Mouse (Mus musculus) urinary bladder, adult 2 months (tissue): Measurements from ENCODE around the gene Zfp146. TPM values are rescaled to one million over a fixed set of nuclear protein-coding genes. Genes with fewer than 3 reads are reported as not detected.
"Not testable (repeated sequence)": the region's sequence is repeated elsewhere in the genome, so short reads cannot be mapped to it uniquely, and the experiment has no call there.

ENCODE experiments used
- DNase-seq: peaks from one replicate; pipeline ENCODE4 v3.0.0; 2022; ENCODE audit warnings: low spot score
- polyA plus RNA-seq: library from polyadenylated mRNA; depleted of rRNA; stranded (reverse); fragments of >200 nt; gene quantifications from 2 replicates; pipeline ENCODE4 v1.2.3, GENCODE M21; 2012; rRNA removed

Gene Zfp146
- polyA plus RNA-seq, 1 experiment: 50.1 TPM

GRCm38 (mm10) chr7:30122188-30122530, 47.4 kb downstream of the Zfp146 start:
- DNase-seq: no peak

DNA sequence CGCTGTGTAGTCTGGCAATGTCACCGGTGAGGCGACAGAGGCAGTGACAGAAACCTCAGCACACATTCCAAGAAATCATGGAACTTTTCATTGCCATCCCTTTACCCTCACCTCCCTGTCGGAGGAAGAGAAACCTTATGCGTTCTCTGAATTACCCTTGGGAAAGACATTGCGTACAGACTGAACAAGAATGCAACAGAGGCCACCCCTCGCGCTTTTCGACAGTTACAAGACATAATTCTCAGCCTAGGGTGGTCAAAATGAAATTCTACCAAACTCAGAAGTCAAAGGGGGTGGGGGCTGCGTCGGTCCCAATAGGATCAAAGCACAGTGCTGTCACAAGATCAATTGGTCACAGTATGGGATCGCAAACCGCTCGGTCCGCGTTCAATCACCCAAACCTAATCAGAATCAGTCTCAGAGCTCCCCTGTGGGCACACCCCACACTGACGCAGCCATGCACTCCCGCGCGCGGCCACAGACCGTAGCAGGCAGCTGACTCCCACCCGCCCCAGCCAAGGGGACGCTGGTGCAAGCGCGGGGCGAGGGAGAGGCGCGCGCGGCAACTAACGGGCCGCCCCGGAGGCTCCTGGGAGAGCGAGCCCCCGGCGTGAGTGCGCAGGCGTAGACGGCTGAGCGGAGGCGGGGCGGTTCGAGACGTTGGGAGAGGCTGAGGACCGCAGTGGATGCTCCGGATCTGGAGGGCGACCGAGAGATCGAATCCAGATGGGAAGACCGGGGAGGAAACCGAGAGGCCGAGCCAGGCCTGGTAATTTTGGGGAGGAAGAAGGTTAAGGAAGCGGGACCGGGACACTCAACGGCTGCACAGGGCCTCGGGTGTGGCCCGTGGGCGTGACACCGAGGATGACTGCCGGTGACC, 48.0 kb downstream of the Zfp146 start, which contains the start of gene Zfp382:
Zfp382 (plus strand) TSS at position 635 of the 880 bp plus-strand sequence.
- peak; percentile 73 for DNase-seq

GRCm38 (mm10) chr7:30117935-30118334, 51.6 kb downstream of the Zfp146 start:
- not testable (repeated sequence) for DNase-seq

DNA sequence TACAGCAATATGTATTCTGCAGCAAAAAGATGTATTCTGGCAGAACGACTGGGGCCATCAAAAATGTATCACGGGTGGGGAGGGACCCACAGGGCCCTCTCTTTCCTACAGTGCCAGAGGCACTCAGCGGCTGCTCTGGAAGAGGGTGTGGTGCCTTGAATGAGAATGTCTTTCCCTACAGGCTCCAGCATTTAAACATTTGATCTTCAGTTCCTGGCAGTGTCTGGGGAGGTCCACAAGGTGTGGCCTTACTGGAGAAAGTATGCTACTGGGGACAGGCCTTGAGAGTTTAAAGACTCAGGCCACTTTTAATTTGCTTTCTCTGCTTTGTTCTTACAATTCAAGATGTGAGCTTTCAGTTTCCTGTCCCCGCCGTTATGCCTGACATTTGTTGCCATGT, 53.5 kb downstream of the Zfp146 start:
- DNase-seq: no peak

Other genes starting within 250 kb of the Zfp146 start
- 7.7 TPM in 2 replicates for gene Zfp74, start 215.7 kb downstream of the Zfp146 start, polyA plus RNA-seq
- gene Zfp568, start 185.8 kb downstream of the Zfp146 start, polyA plus RNA-seq: 8.7 and 9.0 TPM in 2 replicates
- 11.0 and 14.3 TPM in 2 replicates for gene Zfp14, start 118.4 kb downstream of the Zfp146 start, polyA plus RNA-seq
- 1.3 and 1.9 TPM in 2 replicates for gene Zfp82, start 96.8 kb downstream of the Zfp146 start, polyA plus RNA-seq
- 0.15 and 0.17 TPM in 2 replicates for gene Gm26920, start 79.3 kb downstream of the Zfp146 start, polyA plus RNA-seq
- 3.6 and 4.7 TPM in 2 replicates for gene Zfp566, start 79.2 kb downstream of the Zfp146 start, polyA plus RNA-seq
- 39.0 and 39.6 TPM in 2 replicates for gene Zfp260, start 75.0 kb downstream of the Zfp146 start, polyA plus RNA-seq
- gene Zfp382, start 47.8 kb downstream of the Zfp146 start, polyA plus RNA-seq: 2.6 and 3.0 TPM in 2 replicates
- gene Cox7a1, start 14.4 kb upstream of the Zfp146 start, polyA plus RNA-seq: 16.9 and 19.4 TPM in 2 replicates
- 449 and 545 TPM in 2 replicates for gene Capns1, start 29.1 kb upstream of the Zfp146 start, polyA plus RNA-seq
- 107 and 140 TPM in 2 replicates for gene Polr2i, start 62.2 kb upstream of the Zfp146 start, polyA plus RNA-seq
- 84.3 and 84.5 TPM in 2 replicates for gene Tbcb, start 62.5 kb upstream of the Zfp146 start, polyA plus RNA-seq
- gene Ovol3, start 66.0 kb upstream of the Zfp146 start, polyA plus RNA-seq: 0.31 TPM in 1 of 2 replicates, not detected in the other
- 0.18 and 0.36 TPM in 2 replicates for gene Thap8, start 110.3 kb upstream of the Zfp146 start, polyA plus RNA-seq
- 10.2 and 11.4 TPM in 2 replicates for gene Wdr62, start 110.7 kb upstream of the Zfp146 start, polyA plus RNA-seq
- 23.7 and 47.9 TPM in 2 replicates for gene Clip3, start 122.0 kb upstream of the Zfp146 start, polyA plus RNA-seq
- gene Alkbh6, start 139.0 kb upstream of the Zfp146 start, polyA plus RNA-seq: 68.0 and 80.2 TPM in 2 replicates
- 5.4 and 9.1 TPM in 2 replicates for gene Syne4, start 145.1 kb upstream of the Zfp146 start, polyA plus RNA-seq
- gene E130208F15Rik, start 152.0 kb upstream of the Zfp146 start, polyA plus RNA-seq: 0.57 and 0.72 TPM in 2 replicates
- 12.8 and 15.4 TPM in 2 replicates for gene Sdhaf1, start 154.1 kb upstream of the Zfp146 start, polyA plus RNA-seq
- gene Lrfn3, start 193.0 kb upstream of the Zfp146 start, polyA plus RNA-seq: 7.9 and 11.9 TPM in 2 replicates
- gene Tyrobp, start 244.0 kb upstream of the Zfp146 start, polyA plus RNA-seq: 85.1 and 117 TPM in 2 replicates